Mouse (Mus musculus): Measurements from ENCODE around the gene Otub2. TPM values are rescaled to one million over a fixed set of nuclear protein-coding genes. Genes with fewer than 3 reads are reported as not detected.
A peak's percentile ranks its signal among the peaks of the same experiment; 100 is the strongest.

Gene Otub2
- total RNA-seq (2021): 3.1 and 3.7 TPM in 2 replicates
- long read RNA-seq, experiment 1, partial matches to known transcripts: 0 of 6 reads
- long read RNA-seq, experiment 1, other reads (novel, unspliced or antisense): 1 of 6 reads
- long read RNA-seq, experiment 2, partial matches to known transcripts: 0 of 7 reads
- long read RNA-seq, experiment 2, other reads (novel, unspliced or antisense): 3 of 7 reads

DNA sequence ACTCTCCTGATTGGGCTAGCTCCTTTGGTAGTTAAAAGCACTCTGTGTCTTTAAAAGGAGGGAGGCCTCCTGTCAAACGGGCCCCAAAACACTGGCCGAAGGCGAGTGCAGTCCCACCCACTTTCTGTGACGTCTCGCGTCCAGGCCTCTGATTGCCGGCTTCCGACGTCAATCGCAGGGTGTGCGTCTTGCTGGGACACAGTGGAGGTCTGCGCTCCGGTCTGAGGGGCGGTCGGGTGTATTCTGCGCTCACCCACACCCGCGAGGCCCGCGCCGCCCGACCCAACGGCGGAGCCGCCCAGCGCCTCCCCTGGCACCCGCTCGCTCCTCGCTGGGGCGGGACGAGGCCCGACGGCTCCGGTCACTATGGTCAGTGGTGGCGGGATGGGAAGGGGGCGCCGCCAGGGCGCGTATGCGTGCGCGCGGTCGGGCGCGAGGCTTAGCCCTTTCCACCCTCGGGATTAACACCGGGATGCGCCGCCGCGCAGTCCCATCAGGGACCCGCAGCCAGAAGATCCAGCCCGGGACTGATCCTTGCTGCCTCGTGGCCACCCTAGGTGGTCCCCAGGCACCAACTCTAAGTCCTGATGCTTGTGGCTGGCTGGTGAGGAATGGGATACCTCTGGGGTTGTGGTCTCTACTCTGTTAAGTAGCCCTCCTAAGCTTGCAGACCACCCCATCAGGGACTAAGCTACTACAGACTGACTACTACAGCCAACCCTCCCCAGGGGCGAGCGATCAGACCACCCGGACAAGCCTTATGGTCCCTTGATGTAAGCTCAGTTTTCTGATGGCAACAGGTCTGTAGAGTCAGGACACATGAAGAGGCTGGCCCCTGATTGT, at the start of gene Otub2:
TSS of gene Otub2 (plus strand) at position 178 of the 843 bp plus-strand sequence.
- DNase-seq: peak; percentile 96

DNA sequence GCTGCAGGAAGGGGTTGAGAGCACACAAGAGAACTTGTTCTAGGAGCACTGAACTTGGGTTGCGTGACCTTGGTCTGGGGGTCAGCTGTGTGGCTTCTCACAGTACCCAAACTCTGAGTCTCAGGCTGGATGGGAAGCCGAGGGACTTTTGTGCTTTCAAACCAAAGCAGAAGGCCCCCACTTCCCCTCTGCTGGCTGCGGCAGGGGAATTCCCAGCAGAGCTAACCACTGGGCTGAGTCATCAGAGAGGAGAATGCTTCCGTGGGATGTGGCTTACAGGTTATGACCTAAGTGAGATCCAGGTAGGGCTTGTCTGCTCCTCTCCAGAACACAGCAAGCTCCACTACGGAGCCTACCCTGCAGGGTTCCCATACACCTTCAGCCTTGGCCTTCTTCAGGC, 47.3 kb upstream of the Otub2 start:
- DNase-seq: peak; percentile 28

- peak; percentile 24 for DNase-seq
Observed at GRCm38 (mm10) chr12:103343456-103343855, 45.0 kb upstream of the Otub2 start.

- peak; percentile 41 for DNase-seq
Observed at GRCm38 (mm10) chr12:103344934-103345333, 43.5 kb upstream of the Otub2 start.

GRCm38 (mm10) chr12:103346945-103347344, 41.5 kb upstream of the Otub2 start:
- DNase-seq: peak; percentile 51

DNA sequence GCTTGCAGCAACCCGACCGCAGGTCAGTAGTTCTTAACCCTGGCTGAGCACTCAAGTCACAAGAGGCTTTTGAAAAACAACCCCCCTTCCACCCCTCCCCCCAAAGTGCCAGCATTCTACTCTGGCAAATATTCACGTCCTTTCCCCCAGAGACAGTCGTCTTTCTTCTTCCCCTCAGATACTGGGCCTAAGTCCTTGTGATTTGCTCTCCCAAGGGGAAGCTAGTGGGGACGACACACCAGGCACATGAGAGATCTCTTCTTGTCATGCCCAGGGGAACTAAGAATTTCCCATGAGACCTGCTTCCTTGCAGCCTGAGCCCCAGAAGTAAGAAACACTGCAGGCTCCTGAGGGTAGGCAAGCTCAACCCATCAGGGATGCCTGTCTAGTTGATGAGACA, 41.1 kb upstream of the Otub2 start:
- no peak for DNase-seq

DNA sequence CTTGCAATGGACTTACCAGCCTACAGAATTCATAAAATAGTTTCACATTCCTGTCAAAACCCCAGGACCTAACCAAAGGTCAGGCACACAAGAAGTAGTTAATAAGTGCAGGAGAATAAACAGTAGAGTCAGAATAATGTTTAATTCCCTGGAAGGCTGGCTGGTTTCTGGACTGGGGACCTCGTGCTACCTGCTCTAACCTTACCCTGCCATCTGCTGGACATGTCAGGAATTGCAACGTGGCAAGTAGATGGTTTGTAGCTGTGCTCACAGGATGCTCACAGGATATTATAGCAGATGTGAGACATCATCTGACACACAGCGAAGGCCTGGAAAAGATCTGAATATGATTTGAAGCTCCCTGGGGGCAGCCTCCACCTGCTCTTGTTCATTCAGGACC, 40.0 kb upstream of the Otub2 start:
- peak; percentile 84 for DNase-seq

DNA sequence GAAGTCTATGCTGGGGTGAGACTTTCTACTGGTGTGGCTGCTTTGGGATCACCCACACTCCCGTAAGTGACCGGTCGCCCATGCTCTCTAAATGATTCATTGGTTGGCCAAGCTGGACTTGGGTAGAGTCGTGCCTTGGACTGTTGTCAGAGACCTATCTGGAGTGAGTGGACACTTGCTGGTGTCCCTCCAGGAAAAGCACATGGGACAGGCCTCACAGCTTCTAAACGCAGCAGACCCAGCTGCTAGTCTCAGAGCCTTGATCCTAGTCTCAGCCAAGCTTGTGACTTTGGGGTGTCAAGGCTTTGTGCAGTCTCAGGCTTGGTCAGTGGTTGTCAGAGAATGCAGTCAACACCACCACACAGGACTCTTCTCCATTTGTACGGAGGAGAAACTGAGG, 35.7 kb upstream of the Otub2 start:
- no peak for DNase-seq

- DNase-seq: peak; percentile 89
Observed at GRCm38 (mm10) chr12:103353538-103353937, 34.9 kb upstream of the Otub2 start.

DNA sequence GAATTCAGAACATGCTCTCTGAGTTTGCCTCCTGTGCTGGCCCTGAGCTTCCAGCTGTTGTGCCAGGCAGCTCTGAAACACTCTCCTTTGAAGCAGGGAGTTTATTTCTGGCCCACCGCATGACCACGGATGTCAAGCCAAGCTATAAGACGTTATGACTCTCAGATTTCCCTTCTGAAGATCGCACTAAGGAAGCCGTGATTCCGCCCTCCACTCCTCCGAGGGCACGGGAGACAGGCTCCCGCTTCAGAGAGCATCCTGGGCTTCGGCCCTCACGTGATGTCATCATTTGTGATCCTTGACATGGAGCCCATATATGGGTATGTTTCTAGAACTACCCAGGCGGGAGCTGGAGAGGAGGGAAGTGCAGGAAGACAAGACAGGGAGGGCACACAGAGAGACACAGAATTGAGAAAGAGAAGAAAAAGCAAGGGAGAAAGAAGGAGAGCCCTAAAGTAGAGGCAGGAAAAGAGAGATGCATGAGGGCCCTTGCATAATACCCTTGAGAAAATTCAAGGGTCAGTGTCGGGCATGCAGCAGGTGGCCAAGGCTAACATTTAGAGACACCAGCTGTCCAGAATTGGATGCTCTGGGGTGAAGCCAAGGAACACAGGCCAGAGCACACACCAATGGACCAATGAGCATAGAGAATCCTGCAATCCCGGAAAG, 32.6 kb upstream of the Otub2 start, which contains the start of gene Asb2:
TSS of gene Asb2 (minus strand) at position 256 of the 669 bp plus-strand sequence.
- DNase-seq: peak; percentile 18

- DNase-seq: no peak
Observed at GRCm38 (mm10) chr12:103356415-103356748, 32.1 kb upstream of the Otub2 start.

GRCm38 (mm10) chr12:103358216-103358615, 30.3 kb upstream of the Otub2 start:
- peak; percentile 36 for DNase-seq

GRCm38 (mm10) chr12:103358951-103359801, 29.3 kb upstream of the Otub2 start:
- DNase-seq: no peak

GRCm38 (mm10) chr12:103360812-103361211, 27.7 kb upstream of the Otub2 start:
- DNase-seq: no peak

- no peak for DNase-seq
Observed at GRCm38 (mm10) chr12:103361539-103362307, 26.8 kb upstream of the Otub2 start.

GRCm38 (mm10) chr12:103362336-103362735, 26.1 kb upstream of the Otub2 start:
- DNase-seq: no peak

- peak; percentile 24 for DNase-seq
Observed at GRCm38 (mm10) chr12:103367171-103367570, 21.3 kb upstream of the Otub2 start.

DNA sequence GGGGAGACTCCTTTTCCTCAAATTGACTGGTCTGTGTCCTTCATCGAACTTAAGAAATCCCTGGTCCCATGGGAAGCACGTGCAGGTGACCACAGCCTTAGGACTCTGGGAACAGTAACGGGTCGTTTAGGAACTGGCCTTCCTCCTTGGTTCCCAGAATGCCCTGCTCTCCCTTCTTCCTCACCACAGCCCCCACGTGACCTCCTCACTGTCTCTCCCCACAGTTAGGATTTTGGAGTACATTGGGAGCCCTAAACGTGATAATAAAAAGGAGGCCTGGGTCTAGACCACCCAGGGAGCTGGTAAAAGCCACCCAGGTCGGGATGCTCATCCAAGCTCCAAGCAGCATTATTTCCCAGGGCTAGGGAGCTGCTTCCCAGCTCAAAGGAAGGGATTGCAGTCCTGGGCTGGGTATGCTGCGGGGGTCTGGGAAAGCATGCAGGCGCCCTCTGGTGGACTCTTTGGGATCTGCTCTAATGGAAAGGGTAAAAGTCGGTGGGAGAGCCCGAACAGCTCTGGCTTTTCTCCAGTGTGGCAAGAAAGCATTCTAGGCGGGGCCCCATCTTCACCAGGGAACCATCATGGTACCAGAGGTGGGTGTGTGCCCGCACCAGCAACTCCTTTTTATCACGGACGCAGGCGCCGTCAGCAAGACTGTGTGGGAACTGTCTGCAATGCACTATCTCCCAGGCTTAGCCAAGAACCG, 20.7 kb upstream of the Otub2 start:
- peak; percentile 87 for DNase-seq

- no peak for DNase-seq
Observed at GRCm38 (mm10) chr12:103368326-103368669, 20.2 kb upstream of the Otub2 start.

DNA sequence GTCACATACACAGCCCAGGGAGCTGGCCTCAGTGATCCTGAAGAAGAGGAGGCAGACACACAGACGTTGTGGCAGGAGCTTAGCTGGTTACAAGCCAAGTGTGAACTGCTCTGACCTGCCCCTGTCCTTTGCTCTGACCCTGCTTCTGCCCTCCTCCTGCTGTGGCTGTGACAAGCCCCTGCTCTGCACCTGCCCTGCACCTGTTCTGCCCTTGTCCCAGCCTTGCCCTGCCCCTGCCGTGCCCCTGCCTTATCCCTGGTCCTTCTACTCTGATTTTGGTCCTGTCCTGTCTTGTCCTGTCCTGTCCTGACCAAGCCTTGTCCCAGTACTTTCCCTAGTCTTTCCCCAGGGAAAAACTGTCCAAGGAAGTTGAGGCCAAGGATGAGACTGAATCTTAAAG, 19.7 kb upstream of the Otub2 start:
- DNase-seq: no peak

- DNase-seq: no peak
Observed at GRCm38 (mm10) chr12:103370861-103371260, 17.6 kb upstream of the Otub2 start.

All from adrenal gland, postnatal 14 days (tissue).